ENCODE assay signal across 17 mouse cellular contexts in the genomic region with DNA sequence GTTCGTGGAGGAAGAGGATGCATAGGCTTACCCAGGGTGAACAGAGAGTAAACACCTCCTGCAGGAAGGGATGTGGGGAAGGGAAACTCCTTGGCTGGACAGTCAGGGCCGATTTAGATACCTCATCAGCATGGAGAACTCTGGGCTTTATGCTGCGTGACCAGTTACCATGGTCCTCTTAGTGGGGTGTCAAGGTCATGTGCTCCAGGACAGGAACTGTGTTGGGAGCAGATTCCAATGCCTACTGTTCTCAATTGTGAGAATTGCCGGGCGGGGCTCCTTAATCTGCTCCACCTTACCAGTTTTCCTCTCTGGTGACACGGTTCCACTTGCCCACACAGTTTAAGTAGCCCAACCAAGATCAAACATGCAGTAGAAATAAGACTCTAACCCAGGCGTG.
"Had no signal": no experiment of that assay in that cellular context is flagged by ENCODE, and none has a peak within 500 bp of the region (broad histone marks: within the 10 kb centered on the region; RNA-seq: fewer than 3 reads in every experiment).

No protein-coding gene starts in this region.

- H3K27ac ChIP-seq: limb, embryonic 12.5 days; liver, embryonic 13.5 days; lung, embryonic 15.5 days; macrophage; midbrain, embryonic 15.5 days; neural tube, embryonic 13.5 days had no signal

- H3K9ac ChIP-seq: limb, embryonic 12.5 days; liver, embryonic 13.5 days; liver, postnatal 0 days; lung, embryonic 15.5 days; midbrain, embryonic 15.5 days; neural tube, embryonic 13.5 days had no signal

- H3K36me3 ChIP-seq: midbrain, embryonic 15.5 days; neural tube, embryonic 13.5 days had no signal

- H3K4me2 ChIP-seq: limb, embryonic 12.5 days; liver, embryonic 13.5 days; lung, embryonic 15.5 days; midbrain, embryonic 11.5 days; midbrain, embryonic 15.5 days; neural tube, embryonic 13.5 days had no signal

- DNase-seq: kidney, postnatal 10 days; liver; liver, embryonic 13.5 days; liver, postnatal 0 days; lung, postnatal 14 days; retina, postnatal 1 day; right cerebral cortex, postnatal 4 days; spleen, adult 18-20 months; thymus, adult 18-20 months; thymus, postnatal 14 days had no signal

- H3K4me1 ChIP-seq: liver, embryonic 13.5 days; midbrain, embryonic 15.5 days; neural tube, embryonic 13.5 days had no signal

- H3K4me3 ChIP-seq: limb, embryonic 12.5 days; liver, embryonic 13.5 days; lung, embryonic 15.5 days; megakaryocyte, embryonic 14.5 days; midbrain, embryonic 15.5 days; neural tube, embryonic 13.5 days had no signal

- ATAC-seq: liver, postnatal 0 days; midbrain, embryonic 15.5 days had no signal

- H3K27me3 ChIP-seq: limb, embryonic 12.5 days; liver, embryonic 13.5 days; lung, embryonic 15.5 days; midbrain, embryonic 15.5 days; neural tube, embryonic 13.5 days had no signal

- H3K9me3 ChIP-seq: liver, embryonic 13.5 days; lung, embryonic 15.5 days; midbrain, embryonic 15.5 days; neural tube, embryonic 13.5 days had no signal
